Mouse (Mus musculus) adipose tissue, adult 10 weeks (tissue): Measurements from ENCODE around the gene Pcgf6. TPM values are rescaled to one million over a fixed set of nuclear protein-coding genes. Genes with fewer than 3 reads are reported as not detected.

Experiments
- polyA plus RNA-seq: library from polyadenylated mRNA; stranded (reverse); fragments of 350-450 nt; fragmentation: Illumina TruSeq; extraction: RNeasy Lipid Tissue Mini Kit (QIAGEN cat#74804); gene quantifications from one replicate; pipeline ENCODE4 v1.2.3, GENCODE M21; 2014; ENCODE audit warnings: low read depth, low replicate concordance

Pcgf6 gene
- 14.2 TPM for polyA plus RNA-seq

DNA sequence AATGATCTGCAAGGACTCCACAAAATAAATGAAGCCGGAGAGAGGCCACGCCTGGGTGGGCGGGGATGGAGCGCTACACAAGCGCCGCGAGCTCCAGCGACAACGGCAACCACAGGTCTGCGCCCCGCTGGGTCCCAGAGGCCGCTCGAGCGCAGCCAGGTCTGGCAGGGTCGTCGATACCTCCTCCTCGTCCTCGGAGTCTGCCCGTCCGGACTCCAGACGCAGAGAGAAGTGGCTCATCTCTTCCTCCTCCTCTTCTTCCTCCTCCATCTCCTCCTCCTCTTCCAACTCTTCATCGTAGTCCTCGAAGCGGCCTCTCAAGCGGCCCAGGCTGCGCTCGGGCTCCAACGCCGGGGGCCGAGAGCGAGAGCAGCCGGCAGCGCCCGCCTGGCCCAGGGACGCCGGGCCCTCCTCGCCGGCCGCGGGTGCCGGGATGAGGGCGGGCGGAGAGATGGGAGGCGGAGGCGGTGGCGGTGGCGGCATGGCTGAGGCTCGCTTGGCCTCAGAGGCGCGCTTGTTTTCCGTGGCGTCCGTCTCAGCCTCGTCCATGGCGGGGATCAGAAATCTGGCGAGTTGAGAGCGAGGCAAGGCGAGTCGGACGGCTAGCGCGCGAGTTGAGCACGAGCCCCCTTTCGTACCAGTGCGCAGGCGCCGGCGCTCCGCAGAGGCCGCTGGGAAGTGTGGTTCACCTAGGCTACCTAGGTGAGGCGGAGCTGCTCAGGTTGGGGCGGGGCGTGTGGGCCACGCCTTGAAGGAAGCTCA lies at the start of gene Pcgf6:
Gene Pcgf6 (minus strand): TSS at position 636 of the 762 bp plus-strand sequence.

DNA sequence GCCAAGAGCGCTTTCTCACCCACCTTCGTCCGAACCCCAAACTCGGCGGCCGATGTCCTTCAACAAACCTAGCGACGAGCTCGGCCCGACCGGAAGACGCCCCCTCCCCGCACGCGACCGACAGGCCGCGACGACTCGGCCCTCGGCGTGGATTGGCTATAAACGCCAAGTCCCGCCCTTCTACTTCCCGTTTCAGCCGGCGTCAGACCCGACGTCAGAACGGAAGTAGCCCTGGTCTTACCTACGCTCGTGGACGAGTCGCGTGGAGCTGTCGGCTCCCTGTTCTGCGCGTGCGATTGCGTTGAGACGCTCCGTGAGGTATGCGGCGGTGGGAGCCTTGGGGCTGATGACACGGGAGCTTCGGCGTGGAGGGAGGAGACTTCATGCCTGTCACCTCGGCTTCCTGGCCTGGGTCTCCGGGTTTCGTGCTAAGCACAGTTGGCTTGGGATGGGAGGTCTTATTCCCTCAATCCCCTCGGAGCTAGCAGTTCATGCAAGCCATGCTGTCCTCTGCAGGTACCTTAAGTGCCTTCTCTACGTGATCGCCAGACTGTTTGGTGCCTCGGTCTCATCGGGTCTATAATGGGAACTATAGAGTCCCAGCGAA lies 39.9 kb upstream of the Pcgf6 start, which contains the start of the genes Usmg5 and Pdcd11:
Gene Usmg5 (minus strand): TSS at position 98 of the 607 bp plus-strand sequence.
Gene Pdcd11 (plus strand): TSS at position 219 of the 607 bp plus-strand sequence.

DNA sequence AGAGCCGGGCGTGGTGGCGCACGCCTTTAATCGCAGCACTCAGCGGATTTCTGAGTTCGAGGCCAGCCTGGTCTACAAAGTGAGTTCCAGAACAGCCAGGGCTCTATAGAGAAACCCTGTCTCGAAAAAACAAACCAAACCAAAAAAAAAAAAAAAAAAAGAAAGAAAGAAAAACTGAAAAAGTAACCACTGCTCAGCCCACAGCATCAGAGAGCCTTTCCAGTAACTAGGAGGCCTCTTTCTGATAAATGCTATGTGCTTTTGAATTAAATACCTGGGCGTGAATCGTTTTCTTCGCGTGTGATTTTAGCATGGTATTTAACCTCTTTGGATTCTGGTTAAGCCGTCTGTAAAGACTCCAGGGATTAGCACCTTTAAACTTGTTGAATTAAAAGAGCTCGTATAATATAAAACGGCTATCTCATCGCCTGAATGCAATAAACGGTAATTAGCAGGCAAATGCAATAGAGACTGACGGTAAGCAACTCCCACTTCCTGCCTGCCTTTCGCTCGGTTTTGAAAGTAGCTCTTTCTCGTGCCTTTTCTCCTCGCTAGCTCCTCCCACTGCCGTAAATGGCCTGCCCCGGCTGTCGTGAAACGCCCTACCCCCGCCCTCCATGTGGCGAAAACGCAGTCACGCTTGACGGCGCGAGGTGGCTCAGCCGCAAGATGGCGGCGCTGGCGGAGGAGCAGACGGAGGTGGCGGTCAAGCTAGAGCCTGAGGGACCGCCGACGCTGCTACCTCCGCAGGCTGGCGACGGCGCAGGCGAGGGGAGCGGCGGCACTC lies 16.6 kb upstream of the Pcgf6 start, which contains the start of gene Taf5:
Gene Taf5 (plus strand): TSS at position 651 of the 787 bp plus-strand sequence.

DNA sequence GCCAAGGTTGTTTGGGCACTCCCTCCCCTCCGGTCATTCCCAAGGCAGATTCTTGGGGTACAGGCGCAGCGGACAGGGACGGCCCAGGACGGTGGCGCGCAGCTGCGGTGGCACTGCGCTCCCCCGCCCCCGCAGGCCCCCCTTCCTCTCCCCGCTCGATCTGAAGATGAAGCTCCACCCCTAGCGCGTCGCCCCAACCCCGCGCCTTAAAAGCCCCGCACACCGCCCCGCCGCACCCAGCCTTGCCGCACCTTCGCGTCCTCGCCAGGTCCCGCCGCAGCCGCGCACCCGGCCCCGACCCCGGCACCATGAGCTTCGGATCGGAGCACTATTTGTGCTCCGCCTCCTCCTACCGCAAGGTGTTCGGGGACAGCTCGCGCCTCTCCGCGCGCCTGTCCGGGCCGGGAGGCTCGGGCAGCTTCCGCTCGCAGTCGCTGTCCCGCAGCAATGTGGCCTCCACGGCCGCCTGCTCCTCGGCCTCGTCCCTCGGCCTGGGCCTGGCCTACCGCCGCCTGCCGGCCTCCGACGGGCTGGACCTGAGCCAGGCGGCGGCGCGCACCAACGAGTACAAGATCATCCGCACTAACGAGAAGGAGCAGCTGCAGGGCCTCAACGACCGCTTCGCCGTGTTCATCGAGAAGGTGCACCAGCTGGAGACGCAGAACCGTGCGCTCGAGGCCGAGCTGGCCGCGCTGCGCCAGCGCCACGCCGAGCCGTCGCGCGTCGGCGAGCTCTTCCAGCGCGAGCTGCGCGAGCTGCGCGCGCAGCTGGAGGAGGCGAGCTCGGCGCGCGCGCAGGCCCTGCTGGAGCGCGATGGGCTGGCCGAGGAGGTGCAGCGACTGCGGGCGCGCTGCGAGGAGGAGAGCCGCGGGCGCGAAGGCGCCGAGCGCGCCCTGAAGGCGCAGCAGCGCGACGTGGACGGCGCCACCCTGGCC lies 36.0 kb downstream of the Pcgf6 start, which contains the start of the genes Ina and Nt5c2:
Gene Ina (plus strand): TSS at position 252 of the 935 bp plus-strand sequence.
Gene Nt5c2 (minus strand): TSS at position 707 of the 935 bp plus-strand sequence.

Other genes starting within 250 kb of the Pcgf6 start
- 1.7 TPM for gene Ina, start 36.2 kb downstream of the Pcgf6 start, polyA plus RNA-seq
- 29.9 TPM for gene Nt5c2, start 35.8 kb downstream of the Pcgf6 start, polyA plus RNA-seq
- 2.2 TPM for gene Taf5, start 16.8 kb upstream of the Pcgf6 start, polyA plus RNA-seq
- gene Usmg5, start 39.7 kb upstream of the Pcgf6 start, polyA plus RNA-seq = 509 TPM
- 11.1 TPM for gene Pdcd11, start 39.9 kb upstream of the Pcgf6 start, polyA plus RNA-seq
- 4.4 TPM for gene Calhm2, start 87.4 kb upstream of the Pcgf6 start, polyA plus RNA-seq
- gene Calhm1, start 93.3 kb upstream of the Pcgf6 start, polyA plus RNA-seq = not detected
- not detected for gene Calhm3, start 106.9 kb upstream of the Pcgf6 start, polyA plus RNA-seq
- 3.3 TPM for gene Neurl1a, start 127.9 kb upstream of the Pcgf6 start, polyA plus RNA-seq